Mouse (Mus musculus) stomach, postnatal 0 days (tissue): ENCODE results near the gene Armc8.

ENCODE experiments used
- CTCF ChIP-seq: IDR thresholded peaks from 2 replicates; pipeline ENCODE4 v1.5.1; 2016; ENCODE audit warnings: antibody characterized with exemption, low read depth, mild to moderate bottlenecking, moderate library complexity
- EP300 ChIP-seq: optimal IDR thresholded peaks from 2 replicates; pipeline ENCODE3; 2016; ENCODE audit warnings: antibody characterized with exemption

GRCm38 (mm10) chr9:99580655-99581054 is 12.0 kb upstream of the Armc8 start:
- TF ChIP-seq CTCF = peak; percentile 85
- TF ChIP-seq EP300 = no peak
